Mouse (Mus musculus) MEL (cell line): ENCODE results near the gene Erbin. TPM values are rescaled to one million over a fixed set of nuclear protein-coding genes. Genes with fewer than 3 reads are reported as not detected.

Experiments used
- DNase-seq: peaks from one replicate; pipeline ENCODE4 v3.0.0; 2011; ENCODE audit warnings: low read depth, low spot score
- H3K27ac ChIP-seq: 2 replicates; pipeline ENCODE4 v1.5.1; 2012; ENCODE audit warnings: low read depth, mild to moderate bottlenecking, control low read depth, low read length, moderate library complexity; ENCODE audit not compliant: control insufficient read depth
- H3K27me3 ChIP-seq, 2 experiments: fragments of 150-350 bp in 1 of 2; sonication (generic) in 1 of 2; 2 replicates each; pipeline ENCODE4 v1.6.1; 2012; ENCODE audit warnings: low read length in 2 of 2, mild to moderate bottlenecking in 2 of 2, improper control_type of control experiment in 1 of 2, moderate library complexity in 1 of 2; ENCODE audit not compliant: insufficient read depth in 2 of 2, control insufficient read depth in 1 of 2
- H3K36me3 ChIP-seq, 2 experiments: 2 replicates each; pipeline ENCODE4 v1.6.1; 2012 to 2014; ENCODE audit warnings: low read length in 2 of 2, improper control_type of control experiment in 1 of 2, inconsistent platforms in 1 of 2, mild to moderate bottlenecking in 1 of 2; ENCODE audit not compliant: insufficient read depth in 2 of 2, control insufficient read depth in 1 of 2
- H3K4me1 ChIP-seq, 2 experiments: fragments of 150-350 bp in 1 of 2; sonication (generic) in 1 of 2; 2 replicates each; pipeline ENCODE4 v1.6.1; 2012; ENCODE audit warnings: low read length in 2 of 2, improper control_type of control experiment in 1 of 2, mild to moderate bottlenecking in 1 of 2; ENCODE audit not compliant: insufficient read depth in 2 of 2, control insufficient read depth in 1 of 2
- H3K4me3 ChIP-seq, 2 experiments: fragments of 150-350 bp in 1 of 2; sonication (generic) in 1 of 2; 2 replicates each; pipeline ENCODE4 v1.5.1; 2012; ENCODE audit warnings: low read depth in 2 of 2, low read length in 2 of 2, mild to moderate bottlenecking in 2 of 2, moderate library complexity in 2 of 2, control low read depth in 1 of 2, improper control_type of control experiment in 1 of 2; ENCODE audit not compliant: control insufficient read depth in 1 of 2, insufficient read depth in 1 of 2
- H3K79me2 ChIP-seq: 2 replicates; pipeline ENCODE4 v1.6.1; 2012; ENCODE audit warnings: mild to moderate bottlenecking, low read length, moderate library complexity; ENCODE audit not compliant: control insufficient read depth, poor library complexity, insufficient read depth
- H3K9ac ChIP-seq: 2 replicates; pipeline ENCODE4 v1.6.1; 2012; ENCODE audit warnings: low read depth, mild to moderate bottlenecking, control low read depth, low read length, moderate library complexity; ENCODE audit not compliant: control insufficient read depth, poor library complexity, severe bottlenecking
- H3K9me3 ChIP-seq: fragments of 150-350 bp; sonication (generic); replicated peaks from 2 replicates; pipeline ENCODE4 v1.6.1; 2012; ENCODE audit warnings: mild to moderate bottlenecking, low read length, improper control_type of control experiment, moderate library complexity; ENCODE audit not compliant: insufficient read depth
- CHD1 ChIP-seq: IDR thresholded peaks from 2 replicates; pipeline ENCODE4 v1.6.1; 2012; ENCODE audit warnings: low read depth, mild to moderate bottlenecking, inconsistent platforms, low read length, improper control_type of control experiment
- CTCF ChIP-seq, 3 experiments: IDR thresholded peaks in 2 of 3; conservative IDR thresholded peaks in 1 of 3; 2 replicates each; pipeline ENCODE4 v1.5.1; 2011 to 2012; ENCODE audit warnings: low read length in 3 of 3, low read depth in 2 of 3, mild to moderate bottlenecking in 2 of 3, improper control_type of control experiment in 1 of 3, inconsistent platforms in 1 of 3, mixed read lengths in 1 of 3, moderate library complexity in 1 of 3; ENCODE audit not compliant: control insufficient read depth in 1 of 3, insufficient read depth in 1 of 3, poor library complexity in 1 of 3, severe bottlenecking in 1 of 3
- E2F4 ChIP-seq: IDR thresholded peaks from 2 replicates; pipeline ENCODE4 v1.6.1; 2011; ENCODE audit warnings: low read depth, low read length, improper control_type of control experiment, borderline replicate concordance
- ELF1 ChIP-seq: IDR thresholded peaks from 2 replicates; pipeline ENCODE4 v1.6.1; 2014; ENCODE audit warnings: low read depth, mild to moderate bottlenecking, inconsistent platforms, low read length, improper control_type of control experiment, moderate library complexity
- ETS1 ChIP-seq: IDR thresholded peaks from 2 replicates; pipeline ENCODE4 v1.6.1; 2012; ENCODE audit warnings: low read depth, mild to moderate bottlenecking, inconsistent platforms, low read length, improper control_type of control experiment, moderate library complexity
- GABPA ChIP-seq: IDR thresholded peaks from 2 replicates; pipeline ENCODE4 v1.6.1; 2012; ENCODE audit warnings: low read depth, mild to moderate bottlenecking, inconsistent platforms, low read length, improper control_type of control experiment, moderate library complexity
- GATA1 ChIP-seq: IDR thresholded peaks from 2 replicates; pipeline ENCODE4 v1.6.1; 2011; ENCODE audit warnings: low read depth, low read length, improper control_type of control experiment
- HCFC1 ChIP-seq: IDR thresholded peaks from 2 replicates; pipeline ENCODE4 v1.6.1; 2012; ENCODE audit warnings: low read depth, mild to moderate bottlenecking, inconsistent platforms, low read length, improper control_type of control experiment, moderate library complexity
- KAT2A ChIP-seq: conservative IDR thresholded peaks from 2 replicates; pipeline ENCODE4 v1.6.1; 2012; ENCODE audit warnings: low read depth, low read length, improper control_type of control experiment, inconsistent platforms
- MAFK ChIP-seq: IDR thresholded peaks from 2 replicates; pipeline ENCODE4 v1.6.1; 2011; ENCODE audit warnings: low read depth, mild to moderate bottlenecking, low read length, improper control_type of control experiment, borderline replicate concordance
- MAX ChIP-seq: IDR thresholded peaks from 2 replicates; pipeline ENCODE4 v1.6.1; 2011; ENCODE audit warnings: low read length, improper control_type of control experiment
- MEF2A ChIP-seq: IDR thresholded peaks from 2 replicates; pipeline ENCODE4 v1.6.1; 2014; ENCODE audit warnings: low read depth, mild to moderate bottlenecking, inconsistent platforms, low read length, improper control_type of control experiment; ENCODE audit not compliant: poor library complexity, insufficient replicate concordance, severe bottlenecking; ENCODE audit errors: extremely low read depth
- MXI1 ChIP-seq: IDR thresholded peaks from 2 replicates; pipeline ENCODE4 v1.6.1; 2011; ENCODE audit warnings: mild to moderate bottlenecking, low read depth, low read length, improper control_type of control experiment
- MYC ChIP-seq: IDR thresholded peaks from 2 replicates; pipeline ENCODE4 v1.6.1; 2011; ENCODE audit warnings: low read depth, mild to moderate bottlenecking, low read length, improper control_type of control experiment, moderate library complexity
- NELFE ChIP-seq: IDR thresholded peaks from 2 replicates; pipeline ENCODE4 v1.6.1; 2011; ENCODE audit warnings: low read depth, low read length, improper control_type of control experiment
- NRF1 ChIP-seq: IDR thresholded peaks from 2 replicates; pipeline ENCODE4 v1.6.1; 2014; ENCODE audit warnings: low read depth, mild to moderate bottlenecking, inconsistent platforms, low read length, improper control_type of control experiment, moderate library complexity; ENCODE audit not compliant: poor library complexity, insufficient read depth, severe bottlenecking
- POLR2AphosphoS2 ChIP-seq: IDR thresholded peaks from 2 replicates; pipeline ENCODE4 v1.6.1; 2011; ENCODE audit warnings: low read length, improper control_type of control experiment
- POLR2AphosphoS5 ChIP-seq: IDR thresholded peaks from 2 replicates; pipeline ENCODE4 v1.6.1; 2012; ENCODE audit warnings: low read depth, borderline replicate concordance, mild to moderate bottlenecking, inconsistent platforms, low read length, moderate library complexity, mixed read lengths
- RAD21 ChIP-seq: IDR thresholded peaks from 2 replicates; pipeline ENCODE4 v1.6.1; 2011; ENCODE audit warnings: mild to moderate bottlenecking, low read depth, low read length, improper control_type of control experiment
- SMC3 ChIP-seq: IDR thresholded peaks from 2 replicates; pipeline ENCODE4 v1.6.1; 2011; ENCODE audit warnings: low read depth, low read length, improper control_type of control experiment
- TCF12 ChIP-seq: IDR thresholded peaks from 2 replicates; pipeline ENCODE4 v1.6.1; 2014; ENCODE audit warnings: low read depth, mild to moderate bottlenecking, inconsistent platforms, low read length, improper control_type of control experiment, moderate library complexity
- UBTF ChIP-seq: IDR thresholded peaks from 2 replicates; pipeline ENCODE4 v1.6.1; 2012; ENCODE audit warnings: low read depth, mild to moderate bottlenecking, inconsistent platforms, low read length, improper control_type of control experiment, moderate library complexity, borderline replicate concordance; ENCODE audit not compliant: insufficient read depth
- ZC3H11A ChIP-seq: IDR thresholded peaks from 2 replicates; pipeline ENCODE4 v1.6.1; 2012; ENCODE audit warnings: low read depth, mild to moderate bottlenecking, inconsistent platforms, low read length, improper control_type of control experiment
- ZKSCAN1 ChIP-seq: IDR thresholded peaks from 2 replicates; pipeline ENCODE4 v1.6.1; 2012; ENCODE audit warnings: low read depth, mild to moderate bottlenecking, inconsistent platforms, low read length, improper control_type of control experiment, moderate library complexity
- ZMIZ1 ChIP-seq: IDR thresholded peaks from 2 replicates; pipeline ENCODE4 v1.6.1; 2012; ENCODE audit warnings: low read depth, mild to moderate bottlenecking, inconsistent platforms, low read length, improper control_type of control experiment, moderate library complexity
- ZNF384 ChIP-seq: IDR thresholded peaks from 2 replicates; pipeline ENCODE4 v1.6.1; 2012; ENCODE audit warnings: low read depth, mild to moderate bottlenecking, inconsistent platforms, low read length, improper control_type of control experiment
- polyA plus RNA-seq, 2 experiments: library from polyadenylated mRNA; stranded (reverse) in 1 of 2; unstranded in 1 of 2; fragments of >175 nt in 1 of 2; fragments of >200 nt in 1 of 2; gene quantifications; 2 replicates each; pipeline versions ENCODE4 v1.2.1 to v1.2.4; 2012; ENCODE audit warnings: low replicate concordance in 2 of 2, low read depth in 1 of 2; ENCODE audit not compliant: insufficient read length in 2 of 2, insufficient read depth in 1 of 2, missing spikeins in 1 of 2
- total RNA-seq: library from RNA; depleted of rRNA; stranded (reverse); fragments of 300-350 nt; gene quantifications from 2 replicates; pipeline ENCODE4 v1.2.3, GENCODE M21; 2012

Erbin gene
- total and polyA plus RNA-seq, 3 experiments = 15.2 to 18.6 TPM; not detected in 1

DNA sequence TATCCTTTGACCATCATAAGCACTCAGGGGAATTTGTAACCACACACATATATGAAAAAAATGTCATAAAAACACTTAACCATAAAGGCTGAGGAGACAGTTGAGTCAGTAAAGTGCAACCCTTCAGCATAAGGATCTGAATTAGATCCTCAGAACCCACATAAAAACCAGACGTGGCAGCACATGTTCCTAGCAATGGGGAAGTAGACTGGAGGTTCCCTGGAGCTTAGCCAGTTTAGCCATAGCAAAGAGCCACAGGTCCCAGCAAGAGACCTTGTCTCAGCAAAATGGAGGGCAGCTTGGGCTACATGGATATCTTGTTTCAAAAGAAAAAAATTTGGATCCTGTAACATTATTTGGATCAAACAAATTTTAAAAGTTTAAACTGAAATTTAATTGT, 20.3 kb downstream of the Erbin start:
- no peak overlapping the region for H3K4me3 ChIP-seq
- H3K9me3 ChIP-seq = no peaks in the 10 kb centered on the region
- H3K79me2 ChIP-seq = peaks cover 15% of the 10 kb centered on the region
- H3K9ac ChIP-seq = peak overlapping the region; percentile 14; the same call in 1 of the 2 replicates
- H3K36me3 ChIP-seq = peaks cover 0 to 16% of the 10 kb centered on the region in 2 experiments; a peak in 2 of 4 replicates
- H3K27ac ChIP-seq = no peak overlapping the region
- H3K4me1 ChIP-seq = peaks cover 0 to 9% of the 10 kb centered on the region in 2 experiments; a peak in 3 of 4 replicates
- no peak for TF ChIP-seq ELF1
- no peak for TF ChIP-seq UBTF
- TF ChIP-seq RAD21 = no peak
- TF ChIP-seq ZMIZ1 = no peak
- no peak for TF ChIP-seq POLR2AphosphoS5
- TF ChIP-seq NELFE = no peak
- TF ChIP-seq GATA1 = no peak
- no peak for TF ChIP-seq E2F4
- TF ChIP-seq CTCF (IDR thresholded peaks at IDR 0.05 in 2 of 3, conservative IDR thresholded peaks at IDR 0.05 in 1 of 3; ENCODE audit: control insufficient read depth in 1 of 3, insufficient read depth in 1 of 3, low read depth in 2 of 3, low read length in 3 of 3, poor library complexity in 1 of 3, severe bottlenecking in 1 of 3) = no peak
- TF ChIP-seq CHD1 = no peak
- peak; percentile 53 for TF ChIP-seq MAX
- peak; percentile 64; the same call in 1 of the 2 replicates for TF ChIP-seq MXI1
- no peak for TF ChIP-seq MEF2A
- TF ChIP-seq HCFC1 = no peak
- TF ChIP-seq GABPA = no peak
- no peak for TF ChIP-seq MAFK
- no peak for TF ChIP-seq ZKSCAN1
- TF ChIP-seq ETS1 = no peak
- no peak for TF ChIP-seq SMC3
- TF ChIP-seq KAT2A = no peak
- TF ChIP-seq NRF1 = no peak
- TF ChIP-seq TCF12 = no peak
- TF ChIP-seq POLR2AphosphoS2 = no peak
- TF ChIP-seq ZC3H11A = no peak
- peak; percentile 50; the same call in 1 of the 2 replicates for TF ChIP-seq MYC
- TF ChIP-seq ZNF384 = no peak
- TF ChIP-seq, all 39 proteins: peak for 3
- peak; percentile 69 for DNase-seq
- no peaks in the 10 kb centered on the region for H3K27me3 ChIP-seq
